Mouse (Mus musculus) heart, adult 8-10 months (tissue): ENCODE measurements around the gene Pnmal2. TPM values are rescaled to one million over a fixed set of nuclear protein-coding genes. Genes with fewer than 3 reads are reported as not detected.
A peak's percentile ranks its signal among the peaks of the same experiment; 100 is the strongest.

Experiments used
- DNase-seq: peaks from one replicate; pipeline ENCODE4 v3.0.0; 2022; ENCODE audit warnings: low spot score
- total RNA-seq, 4 experiments: library from RNA; stranded (reverse); gene quantifications; 2 replicates each; pipeline ENCODE4 v1.2.4; 2022

Gene Pnmal2
- total RNA-seq, 4 experiments from 2014 or later, result 3.5 to 4.9 (median 4.3) TPM

DNA sequence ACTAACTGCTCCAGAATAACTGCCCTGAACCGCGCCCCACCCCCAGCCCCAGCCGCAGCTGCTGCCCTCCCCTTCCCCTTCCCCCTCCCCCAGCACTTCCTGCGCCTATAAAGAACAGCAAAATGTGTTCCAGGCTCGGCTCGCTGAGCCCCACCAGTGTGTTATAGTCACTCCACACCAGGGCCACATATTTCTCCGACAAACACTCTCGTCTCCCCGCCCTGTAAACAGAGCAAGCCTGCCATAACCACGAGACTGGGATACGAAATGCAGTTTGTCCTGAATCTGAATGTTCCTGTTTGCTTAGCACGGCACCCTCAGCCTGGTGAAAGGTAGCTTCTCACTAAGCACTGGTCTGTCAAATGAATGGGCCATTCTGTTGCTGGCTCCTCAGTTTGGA, 35.9 kb downstream of the Pnmal2 start:
- no peak for DNase-seq

DNA sequence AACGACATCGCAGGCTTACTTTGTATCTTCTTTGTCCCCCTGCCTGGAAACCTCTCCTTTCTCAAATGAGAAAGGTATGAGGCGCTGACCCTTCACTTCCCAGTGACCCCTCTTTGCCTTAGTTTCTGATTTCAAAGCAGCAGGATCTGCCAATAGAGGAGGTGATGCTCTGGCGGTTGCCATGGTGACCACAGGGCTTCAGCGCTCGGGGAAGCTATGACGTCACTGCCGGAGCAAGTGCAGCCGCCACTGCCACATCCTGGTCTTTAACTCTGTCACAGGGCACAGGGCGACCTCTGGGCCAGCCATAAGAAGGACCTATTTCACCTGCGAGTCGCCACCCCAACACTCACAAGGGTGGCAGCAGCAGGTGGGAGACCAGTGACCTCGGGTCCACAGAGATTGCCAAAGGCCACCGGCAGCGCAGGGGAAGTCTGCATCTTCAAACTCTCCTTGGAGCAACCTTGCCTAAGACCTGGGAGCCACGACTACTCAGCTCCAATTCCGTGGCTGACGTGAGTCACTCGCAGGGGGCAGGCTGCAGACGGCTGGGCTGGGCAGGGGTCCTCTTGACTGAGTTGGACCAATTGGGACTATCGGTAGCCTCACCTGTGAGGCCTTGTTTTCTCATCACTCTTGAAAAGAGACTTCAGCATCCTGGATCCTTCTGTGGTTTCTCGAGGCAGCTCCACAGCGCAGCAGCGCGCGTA, 38.5 kb downstream of the Pnmal2 start, which contains the start of gene Gm42372:
Gm42372 (plus strand) TSS at position 228 of the 710 bp plus-strand sequence.
- DNase-seq, result no peak

DNA sequence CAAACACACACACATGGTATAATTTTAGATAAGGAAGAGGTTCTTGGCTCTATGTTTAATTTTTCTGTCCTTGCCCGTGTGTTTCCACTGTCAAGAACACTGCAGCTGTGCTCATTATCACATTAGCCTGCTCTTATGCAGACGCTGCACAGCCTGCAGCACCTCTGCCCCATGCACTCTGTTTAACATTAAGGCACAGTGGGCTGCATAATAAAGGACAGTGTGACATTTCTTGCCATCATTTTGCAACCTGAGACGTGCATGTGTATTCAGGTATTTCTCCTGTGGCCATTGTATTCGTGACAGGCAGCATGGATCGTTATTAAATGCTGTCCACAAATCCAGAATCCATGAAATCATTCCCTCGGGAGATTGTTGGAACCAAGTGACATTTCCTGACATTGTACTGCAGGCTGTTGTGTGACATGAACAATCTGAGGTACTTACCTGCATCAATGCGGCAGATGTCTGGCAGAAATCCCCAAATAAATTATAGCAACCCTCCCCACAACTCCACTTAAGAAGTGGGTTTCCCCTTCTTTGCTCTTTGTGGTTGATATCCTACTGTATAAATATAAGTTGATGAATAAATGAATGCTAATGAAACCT, 43.2 kb downstream of the Pnmal2 start:
- peak; percentile 57 for DNase-seq

DNA sequence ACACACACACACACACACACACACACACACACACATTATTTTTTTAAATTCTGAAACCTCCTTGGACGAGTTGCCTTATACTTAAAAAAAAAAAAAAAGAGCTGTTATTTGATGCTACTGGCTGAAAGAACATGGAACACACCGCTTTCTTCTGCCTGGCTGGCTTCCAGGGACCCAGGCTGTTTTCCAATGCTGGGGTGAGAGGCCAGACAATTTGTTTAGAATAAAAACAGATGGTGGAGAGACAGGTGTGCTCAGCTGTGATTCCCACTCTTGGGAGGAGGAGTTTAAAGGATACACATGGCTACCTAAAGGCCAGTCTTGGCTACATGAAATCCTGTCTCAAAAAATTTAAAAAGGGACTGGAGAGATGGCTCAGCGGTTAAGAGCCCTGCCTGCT, 43.9 kb downstream of the Pnmal2 start:
- peak; percentile 75 for DNase-seq

DNA sequence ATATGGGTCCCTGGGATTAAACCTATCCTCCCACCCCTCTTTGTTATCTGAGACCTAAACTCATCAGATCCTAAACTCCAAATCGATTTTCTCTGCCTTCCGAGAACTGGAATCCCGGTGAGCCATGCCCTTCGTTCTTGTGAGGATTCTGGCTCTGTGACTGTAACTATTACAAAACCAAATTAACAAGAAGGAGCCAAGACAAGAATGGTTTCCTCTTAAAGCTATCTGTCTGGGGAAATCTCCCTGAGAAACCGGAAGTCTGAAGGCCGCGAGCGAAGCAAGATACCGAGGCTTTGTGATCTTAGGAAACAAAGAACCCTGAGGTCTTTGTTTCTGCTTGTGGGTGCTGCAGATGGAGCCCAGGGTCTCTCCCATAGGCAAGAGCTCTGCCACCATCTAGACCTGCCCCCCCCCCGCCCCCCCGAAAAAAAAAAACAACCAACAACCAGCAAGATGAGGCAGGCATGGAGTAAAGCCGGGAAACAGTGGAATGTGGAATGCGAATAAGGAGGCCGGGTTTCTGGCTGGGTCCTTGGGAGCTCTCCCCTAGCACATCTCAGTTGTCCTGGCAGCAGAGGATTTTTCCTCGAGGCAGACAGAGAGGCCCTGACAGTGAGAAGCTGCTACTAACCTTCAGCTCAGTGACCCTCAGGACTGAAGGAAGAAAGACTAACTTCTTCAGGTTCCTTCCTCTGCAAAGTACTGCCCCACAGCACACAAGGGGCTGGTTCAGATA, 45.7 kb downstream of the Pnmal2 start:
- no peak for DNase-seq

DNA sequence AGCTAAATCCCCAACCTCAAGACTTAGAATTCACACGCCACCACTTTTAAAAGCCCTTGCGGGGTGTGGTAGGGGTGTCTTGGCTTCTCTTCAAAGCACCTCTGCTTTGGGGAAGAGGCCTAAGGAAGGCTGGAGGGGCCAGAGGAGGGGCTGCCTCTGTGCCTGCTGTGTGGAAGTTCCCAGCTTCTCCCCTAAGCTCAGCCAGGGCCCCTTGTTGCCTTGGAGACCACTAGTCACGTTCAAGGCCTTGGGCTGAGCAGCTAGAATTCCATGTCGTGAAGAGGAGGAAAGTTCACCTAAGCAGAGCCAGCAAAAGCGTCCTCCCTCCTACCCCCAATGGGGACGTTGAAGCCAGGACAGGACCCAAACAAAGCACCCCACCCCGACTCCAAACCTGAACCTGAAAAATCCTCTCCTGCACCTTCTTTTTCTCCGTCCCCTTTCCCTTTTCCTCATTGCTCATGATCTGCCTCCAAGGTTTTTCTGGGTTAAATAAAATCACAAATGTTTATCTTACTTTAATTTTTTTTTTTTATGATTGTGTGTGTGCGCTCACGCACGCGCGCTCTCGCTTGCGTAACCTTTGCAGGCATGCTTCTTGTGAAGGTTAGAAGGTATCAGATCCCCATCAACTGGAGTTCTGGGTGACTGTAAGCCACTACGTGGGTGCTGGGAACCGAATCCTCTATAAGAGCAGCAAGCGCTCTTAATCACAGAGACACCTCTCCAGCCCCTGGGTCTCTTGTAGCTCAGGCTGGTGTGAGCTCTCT, 47.4 kb downstream of the Pnmal2 start:
- DNase-seq, result no peak

DNA sequence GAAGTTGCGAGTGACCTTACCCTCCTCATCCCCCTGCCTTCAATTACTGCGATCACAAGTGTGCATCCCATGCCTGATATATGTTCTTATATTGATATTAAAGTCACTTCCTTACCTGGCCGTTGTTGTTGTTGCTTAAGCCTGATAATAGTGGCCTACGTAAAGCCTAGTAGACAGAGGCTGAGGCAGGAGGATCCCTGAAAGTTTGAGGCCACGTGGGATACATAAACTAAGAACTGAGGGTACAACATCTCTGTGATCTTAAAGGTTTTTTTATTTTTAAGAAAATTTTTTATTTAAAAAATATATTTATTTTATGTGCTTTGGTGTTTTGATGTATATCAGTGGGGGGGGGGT, 47.9 kb downstream of the Pnmal2 start, which contains the start of gene Ccdc8:
Ccdc8 (plus strand) TSS at position 258 of the 357 bp plus-strand sequence.
- DNase-seq, result no peak

DNA sequence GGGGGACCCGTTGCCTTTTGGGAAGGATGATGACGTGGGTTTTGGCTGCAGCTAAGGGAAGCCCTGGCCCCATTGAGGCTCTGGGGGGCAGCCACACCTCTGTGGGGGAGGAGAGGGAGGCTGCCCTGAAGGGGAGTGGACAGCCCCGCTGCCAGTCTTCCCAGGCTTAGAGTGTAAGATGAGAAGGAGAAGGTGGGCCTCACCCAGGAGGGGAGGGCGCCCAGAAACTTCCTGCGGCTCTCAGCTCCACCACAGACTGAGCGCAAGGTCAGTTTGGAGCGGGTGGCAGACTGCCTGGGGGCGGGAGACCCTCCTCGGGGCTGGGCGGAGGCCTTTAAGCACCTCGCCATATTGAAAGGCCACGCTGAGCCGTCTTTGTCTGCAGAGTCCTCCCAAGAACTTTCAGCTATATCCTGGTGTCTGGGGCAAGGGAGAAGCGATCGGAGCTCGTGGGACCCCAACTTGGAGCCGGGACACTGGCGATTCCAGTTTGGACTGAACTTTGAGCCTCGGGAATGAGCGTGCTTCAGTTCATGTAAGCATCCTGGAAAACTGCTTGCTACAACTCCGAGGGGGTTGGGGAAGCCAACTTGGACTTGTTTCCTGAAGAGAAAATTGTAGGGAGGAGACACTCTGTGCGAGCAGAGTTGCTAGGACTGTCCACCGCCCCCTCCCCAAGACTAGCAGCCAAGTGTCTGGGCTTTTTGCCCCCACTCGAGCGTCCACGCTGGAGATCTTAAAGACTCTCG, 49.3 kb downstream of the Pnmal2 start:
- DNase-seq, result peak; percentile 72

DNA sequence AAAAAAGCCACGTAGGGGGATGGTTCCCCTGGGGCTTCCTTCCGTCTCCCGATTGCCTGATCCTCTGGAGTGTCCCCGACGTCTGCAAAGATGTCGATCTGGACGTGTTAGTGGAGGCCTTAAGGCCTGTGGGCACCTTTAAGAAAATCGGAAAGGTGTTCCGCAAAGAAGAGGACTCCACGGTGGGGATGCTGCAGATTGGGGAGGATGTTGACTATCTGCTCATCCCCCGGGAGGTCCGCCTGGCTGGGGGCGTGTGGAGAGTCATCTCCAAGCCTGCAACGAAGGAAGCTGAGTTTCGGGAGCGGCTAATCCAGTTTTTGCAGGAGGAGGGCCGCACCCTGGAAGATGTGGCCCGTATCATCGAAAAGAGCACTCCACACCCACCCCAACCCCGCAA, 49.9 kb downstream of the Pnmal2 start:
- DNase-seq, result no peak

DNA sequence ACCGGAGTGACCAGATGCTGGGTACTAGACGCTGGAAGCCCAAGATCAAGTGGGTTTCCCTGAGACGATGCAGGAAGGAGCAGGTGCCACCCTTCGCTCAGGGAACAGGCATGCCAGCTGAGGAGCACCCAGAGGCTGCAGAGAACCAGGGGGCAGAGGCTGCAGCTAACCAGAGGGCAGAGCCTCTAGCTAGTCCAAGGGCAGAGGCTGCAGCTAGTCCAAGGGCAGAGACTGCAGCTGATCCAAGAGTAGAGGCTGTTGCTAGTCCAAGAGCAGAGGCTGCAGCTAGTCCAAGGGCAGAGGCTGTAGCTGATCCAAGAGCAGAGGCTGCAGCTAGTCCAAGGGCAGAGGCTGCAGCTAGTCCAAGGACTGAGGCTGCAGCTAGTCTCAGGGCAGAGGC, 50.9 kb downstream of the Pnmal2 start:
- no peak for DNase-seq

Other genes starting within 250 kb of the Pnmal2 start
- not detected for gene Ceacam9, start 222.8 kb upstream of the Pnmal2 start, total RNA-seq
- gene Ap2s1, start 206.3 kb upstream of the Pnmal2 start, total RNA-seq, result 10 to 100 TPM; 65.2 to 74.9 (median 70.8) TPM
- 10 to 100 TPM; 14.5 to 21.7 (median 17.7) TPM for gene Slc1a5, start 163.3 kb upstream of the Pnmal2 start, total RNA-seq
- gene Strn4, start 128.8 kb upstream of the Pnmal2 start, total RNA-seq, result 10 to 100 TPM; 47.9 to 61.2 (median 49.1) TPM
- 10 to 100 TPM; 47.3 to 56.4 (median 53.0) TPM for gene Fkrp, start 128.0 kb upstream of the Pnmal2 start, total RNA-seq
- 10 to 100 TPM; 13.1 to 16.7 (median 14.8) TPM for gene Prkd2, start 101.8 kb upstream of the Pnmal2 start, total RNA-seq
- gene Dact3, start 69.4 kb upstream of the Pnmal2 start, total RNA-seq, result 1 to 10 TPM; 8.0 to 9.5 (median 8.6) TPM
- 1 to 10 TPM; 1.0 to 1.5 (median 1.1) TPM for gene Gng8, start 52.9 kb upstream of the Pnmal2 start, total RNA-seq
- 1 to 10 TPM; 1.9 to 3.5 (median 3.1) TPM for gene Ptgir, start 38.2 kb upstream of the Pnmal2 start, total RNA-seq
- gene Calm3, start 20.6 kb upstream of the Pnmal2 start, total RNA-seq, result 100 to 1,000 TPM; 153 to 208 (median 191) TPM
- gene Pnmal1, start 15.0 kb downstream of the Pnmal2 start, total RNA-seq, result not detected
- gene Gm42372, start 38.4 kb downstream of the Pnmal2 start, total RNA-seq, result not detected
- gene Ccdc8, start 48.0 kb downstream of the Pnmal2 start, total RNA-seq, result 1 to 10 TPM; 3.2 to 5.1 (median 4.5) TPM
- gene Ppp5c, start 83.2 kb downstream of the Pnmal2 start, total RNA-seq, result 100 to 1,000 TPM in 2 of 4 experiments, 10 to 100 TPM in 2; 95.4 to 106 (median 99.0) TPM
- 1 to 10 TPM in 2 of 4 experiments, under 1 TPM in 2; 0.80 to 3.1 (median 1.6) TPM for gene Hif3a, start 117.7 kb downstream of the Pnmal2 start, total RNA-seq
- under 1 TPM in 3 of 4 experiments, not detected in 1; 0.09 to 0.22 (median 0.14) TPM for gene Psg16, start 129.4 kb downstream of the Pnmal2 start, total RNA-seq
- not detected for gene Ceacam3, start 205.6 kb downstream of the Pnmal2 start, total RNA-seq